8 mouse cellular contexts compared by ENCODE assay signal in the genomic region with DNA sequence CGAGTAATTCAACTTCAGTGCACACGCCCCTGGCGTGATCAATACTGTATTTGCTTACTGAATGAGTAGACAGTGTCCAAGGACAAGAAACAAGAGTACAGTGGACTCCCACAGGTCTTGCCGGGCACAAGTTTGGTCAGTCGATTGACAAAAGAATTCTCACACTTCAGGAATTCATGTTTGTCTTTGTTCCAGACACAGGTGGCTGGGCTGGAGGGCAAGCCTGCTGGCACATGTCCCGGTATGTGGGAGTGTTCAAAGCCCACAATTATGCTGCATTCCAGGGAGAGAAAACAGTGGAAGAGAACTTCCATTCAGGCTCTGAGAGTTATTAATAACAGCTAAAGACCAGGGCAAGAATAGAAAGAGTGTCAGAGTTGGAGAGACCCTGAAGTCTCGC. TPM values are rescaled to one million over a fixed set of nuclear protein-coding genes. Genes with fewer than 3 reads are reported as not detected.
DNase-seq lines count a peak whose midpoint lies in the region; ATAC-seq and TF ChIP-seq lines count a peak whose summit lies in the region.

No protein-coding gene starts in this region.

- no peaks in the 10 kb centered on the region for H3K27me3 ChIP-seq in embryonic facial prominence, embryonic 12.5 days
- H3K27me3 ChIP-seq in hindbrain, postnatal 0 days (ENCODE audit: insufficient read depth, low read length), result no peaks in the 10 kb centered on the region
- no peaks in the 10 kb centered on the region for H3K27me3 ChIP-seq in liver, postnatal 0 days (ENCODE audit: insufficient read depth, low read length)

- intact Hi-C loops in left cerebral cortex, postnatal 4 days (cut with DNase I), result no loop called here
- intact Hi-C loops in left cerebral cortex, adult 2 months (cut with DNase I), result loop anchor here (5.0 kb wide), 1 partner anchor 64 kb away; no protein-coding TSS in a partner anchor

- H3K4me3 ChIP-seq in left cerebral cortex, adult 2 months, result no peak overlapping the region
- no peak overlapping the region for H3K4me3 ChIP-seq in embryonic facial prominence, embryonic 12.5 days
- no peak overlapping the region for H3K4me3 ChIP-seq in hindbrain, postnatal 0 days (ENCODE audit: low read length)
- no peak overlapping the region for H3K4me3 ChIP-seq in liver, postnatal 0 days (ENCODE audit: low read depth, low read length)

- no peak for TF ChIP-seq CTCF in left cerebral cortex, adult 2 months (IDR thresholded peaks at IDR 0.05)
- TF ChIP-seq CTCF in hindbrain, postnatal 0 days (IDR thresholded peaks at IDR 0.05; ENCODE audit: low read depth), result no peak
- TF ChIP-seq CTCF in liver, postnatal 0 days (IDR thresholded peaks at IDR 0.05; ENCODE audit: low read depth), result no peak

- TF ChIP-seq EP300 in liver, postnatal 0 days (IDR thresholded peaks at IDR 0.05; ENCODE audit: low read depth), result no peak

- H3K9me3 ChIP-seq in embryonic facial prominence, embryonic 12.5 days, result no peaks in the 10 kb centered on the region
- H3K9me3 ChIP-seq in hindbrain, postnatal 0 days (ENCODE audit: low read length), result no peaks in the 10 kb centered on the region
- no peaks in the 10 kb centered on the region for H3K9me3 ChIP-seq in liver, postnatal 0 days (ENCODE audit: low read length)

- 34% methylated on average over 7 of the region's 7 CpGs for WGBS in embryonic facial prominence, embryonic 12.5 days
- 18% methylated on average over 7 of the region's 7 CpGs for WGBS in hindbrain, postnatal 0 days
- WGBS in liver, postnatal 0 days (ENCODE audit: insufficient replicate concordance), result 60% methylated on average over 7 of the region's 7 CpGs

- H3K4me1 ChIP-seq in embryonic facial prominence, embryonic 12.5 days, result peaks cover 27% of the 10 kb centered on the region
- H3K4me1 ChIP-seq in hindbrain, postnatal 0 days (ENCODE audit: insufficient read depth, low read length), result no peaks in the 10 kb centered on the region
- peaks cover 33% of the 10 kb centered on the region for H3K4me1 ChIP-seq in liver, postnatal 0 days (ENCODE audit: insufficient read depth)

- no peak; the same call in 1 of the 2 replicates for ATAC-seq in embryonic facial prominence, embryonic 12.5 days (ENCODE audit: insufficient number of reproducible peaks, insufficient read depth, low FRiP score, low TSS enrichment)
- no peak for ATAC-seq in hindbrain, postnatal 0 days
- peak; percentile 9; the same call in 1 of the 2 replicates for ATAC-seq in liver, postnatal 0 days
- ATAC-seq in megakaryocyte progenitor cell, adult 5-6 weeks (replicated peaks; ENCODE audit: poor library complexity), result no peak

- peak; percentile 10 for DNase-seq in left cerebral cortex, postnatal 4 days
- DNase-seq in left cerebral cortex, adult 2 months (ENCODE audit: extremely low spot score in 1 of 2, low spot score in 2 of 2), result no peak
- peak; percentile 4 for DNase-seq in hindbrain, postnatal 0 days (ENCODE audit: low spot score)
- DNase-seq in liver, postnatal 0 days, result peak; percentile 51
- peak; percentile 54 to 57 for DNase-seq in urinary bladder, postnatal 36 days (ENCODE audit: low spot score in 2 of 2)
- no peak for DNase-seq in frontal cortex, postnatal 10 days (ENCODE audit: low spot score in 2 of 2)

- H3K27ac ChIP-seq in left cerebral cortex, adult 2 months, result no peak overlapping the region
- H3K27ac ChIP-seq in embryonic facial prominence, embryonic 12.5 days, result peak overlapping the region; percentile 83
- no peak overlapping the region for H3K27ac ChIP-seq in hindbrain, postnatal 0 days
- H3K27ac ChIP-seq in liver, postnatal 0 days (ENCODE audit: low read depth), result no peak overlapping the region

- H3K36me3 ChIP-seq in embryonic facial prominence, embryonic 12.5 days, result no peaks in the 10 kb centered on the region
- H3K36me3 ChIP-seq in hindbrain, postnatal 0 days (ENCODE audit: insufficient read depth, low read length), result no peaks in the 10 kb centered on the region
- no peaks in the 10 kb centered on the region for H3K36me3 ChIP-seq in liver, postnatal 0 days (replicated peaks; ENCODE audit: insufficient read depth, low read length)

- H3K4me2 ChIP-seq in embryonic facial prominence, embryonic 12.5 days (replicated peaks), result no peak overlapping the region
- no peak overlapping the region for H3K4me2 ChIP-seq in hindbrain, postnatal 0 days (ENCODE audit: low read depth, low read length)
- H3K4me2 ChIP-seq in liver, postnatal 0 days (ENCODE audit: low read depth, low read length), result no peak overlapping the region

- H3K9ac ChIP-seq in embryonic facial prominence, embryonic 12.5 days, result no peak overlapping the region
- no peak overlapping the region for H3K9ac ChIP-seq in hindbrain, postnatal 0 days (replicated peaks; ENCODE audit: low read length)
- H3K9ac ChIP-seq in liver, postnatal 0 days (replicated peaks), result no peak overlapping the region

RNA-seq across cellular contexts. Expression of gene Lax1, which starts 6.0 kb away (rescaled TPM):
- under 1 TPM; 0.16 to 0.64 TPM for total RNA-seq in left cerebral cortex, postnatal 4 days (2021)
- total RNA-seq in left cerebral cortex, adult 2 months (2021), result under 1 TPM in 1 of 2 experiments, not detected in 1; 0.65 TPM
- polyA plus RNA-seq in embryonic facial prominence, embryonic 12.5 days (2016; fragmentation: Nextera tagmentation; extraction: Ambion mirVana), result 0.71 and 1.3 TPM in 2 replicates
- 0.10 TPM in 1 of 2 replicates, not detected in the other for total RNA-seq in hindbrain, postnatal 0 days (2014; rRNA removed)
- polyA plus RNA-seq in hindbrain, postnatal 0 days (2015; fragmentation: Nextera tagmentation; extraction: Ambion mirVana), result 0.08 and 0.13 TPM in 2 replicates
- 0.66 and 1.1 TPM in 2 replicates for polyA plus RNA-seq in liver, postnatal 0 days (2015; fragmentation: Nextera tagmentation; extraction: Ambion mirVana)
- 0.85 and 1.8 TPM in 2 replicates for total RNA-seq in megakaryocyte progenitor cell, adult 5-6 weeks (2015)
- total RNA-seq in megakaryocyte progenitor cell, adult 5-6 weeks (2017), result 0.75 and 2.6 TPM in 2 replicates

RNA-seq across cellular contexts. Expression of gene Gm38394, which starts 34.8 kb away (rescaled TPM):
- 10 to 100 TPM; 24.3 to 34.9 TPM for total RNA-seq in left cerebral cortex, postnatal 4 days (2021)
- total RNA-seq in left cerebral cortex, adult 2 months (2021), result 10 to 100 TPM; 30.9 to 33.7 TPM
- 8.1 and 8.3 TPM in 2 replicates for polyA plus RNA-seq in embryonic facial prominence, embryonic 12.5 days (2016; fragmentation: Nextera tagmentation; extraction: Ambion mirVana)
- 5.1 and 5.3 TPM in 2 replicates for total RNA-seq in hindbrain, postnatal 0 days (2014; rRNA removed)
- polyA plus RNA-seq in hindbrain, postnatal 0 days (2015; fragmentation: Nextera tagmentation; extraction: Ambion mirVana), result 1.2 and 1.7 TPM in 2 replicates
- 1.0 and 1.3 TPM in 2 replicates for polyA plus RNA-seq in liver, postnatal 0 days (2015; fragmentation: Nextera tagmentation; extraction: Ambion mirVana)
- 18.2 and 19.0 TPM in 2 replicates for total RNA-seq in megakaryocyte progenitor cell, adult 5-6 weeks (2015)
- 4.1 and 8.7 TPM in 2 replicates for total RNA-seq in megakaryocyte progenitor cell, adult 5-6 weeks (2017)

RNA-seq across cellular contexts. Expression of gene Zbed6, which starts 35.2 kb away (rescaled TPM):
- 10 to 100 TPM in 1 of 2 experiments, 1 to 10 TPM in 1; 6.5 to 14.2 TPM for total RNA-seq in left cerebral cortex, postnatal 4 days (2021)
- 1 to 10 TPM; 6.3 to 7.1 TPM for total RNA-seq in left cerebral cortex, adult 2 months (2021)
- not detected in 2 replicates for polyA plus RNA-seq in embryonic facial prominence, embryonic 12.5 days (2016; fragmentation: Nextera tagmentation; extraction: Ambion mirVana)
- 6.0 and 7.8 TPM in 2 replicates for total RNA-seq in hindbrain, postnatal 0 days (2014; rRNA removed)
- 0.15 and 0.87 TPM in 2 replicates for polyA plus RNA-seq in hindbrain, postnatal 0 days (2015; fragmentation: Nextera tagmentation; extraction: Ambion mirVana)
- 0.08 and 0.09 TPM in 2 replicates for polyA plus RNA-seq in liver, postnatal 0 days (2015; fragmentation: Nextera tagmentation; extraction: Ambion mirVana)
- 9.1 and 12.8 TPM in 2 replicates for total RNA-seq in megakaryocyte progenitor cell, adult 5-6 weeks (2015)
- 9.3 and 14.9 TPM in 2 replicates for total RNA-seq in megakaryocyte progenitor cell, adult 5-6 weeks (2017)

Comparison
In these comparisons a context has a peak if more than half of its experiments do, and no peak if none do; other contexts are left out.
1. DNase-seq: peak in left cerebral cortex, postnatal 4 days (single experiment), hindbrain, postnatal 0 days (single experiment), liver, postnatal 0 days (single experiment) and urinary bladder, postnatal 36 days (2 of 2); none in left cerebral cortex, adult 2 months (0 of 2) and frontal cortex, postnatal 10 days (0 of 2).